Mouse (Mus musculus): ENCODE results near the gene Sgsm3. TPM values are rescaled to one million over a fixed set of nuclear protein-coding genes. Genes with fewer than 3 reads are reported as not detected.

Sgsm3 gene
- polyA plus RNA-seq, 1 experiment = 35.4 TPM

DNA sequence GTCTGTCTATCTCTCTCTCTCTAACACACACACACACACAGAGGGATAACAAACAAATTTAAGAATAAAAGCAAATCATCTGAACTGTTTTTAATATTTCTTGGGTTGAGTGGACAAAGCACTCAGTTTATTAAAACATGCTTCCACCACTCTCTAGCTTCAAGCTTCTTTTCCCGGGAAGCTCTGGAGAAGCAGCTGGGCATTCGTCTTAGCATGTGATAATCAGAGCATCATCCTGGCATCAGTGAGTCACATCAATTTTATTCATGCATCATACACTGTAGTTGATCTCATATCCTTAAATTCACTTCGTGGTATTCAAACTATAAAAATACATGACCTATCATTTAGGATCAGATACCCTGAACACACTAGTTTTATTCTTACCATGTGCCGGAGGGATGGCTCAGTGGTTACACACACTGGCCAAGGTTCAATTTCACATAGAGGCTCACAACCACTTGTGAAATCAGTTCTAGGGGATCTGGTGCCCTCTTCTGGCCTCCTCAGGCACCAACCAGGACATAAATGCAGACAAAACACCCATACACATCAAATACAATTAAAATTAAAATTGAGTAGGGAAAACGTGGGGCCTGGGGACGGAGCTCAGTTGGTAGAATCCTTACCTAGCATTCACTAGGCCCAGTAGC lies 72.0 kb downstream of the Sgsm3 start:
- DNase-seq (ENCODE audit: low read depth, low spot score) = no peak

DNA sequence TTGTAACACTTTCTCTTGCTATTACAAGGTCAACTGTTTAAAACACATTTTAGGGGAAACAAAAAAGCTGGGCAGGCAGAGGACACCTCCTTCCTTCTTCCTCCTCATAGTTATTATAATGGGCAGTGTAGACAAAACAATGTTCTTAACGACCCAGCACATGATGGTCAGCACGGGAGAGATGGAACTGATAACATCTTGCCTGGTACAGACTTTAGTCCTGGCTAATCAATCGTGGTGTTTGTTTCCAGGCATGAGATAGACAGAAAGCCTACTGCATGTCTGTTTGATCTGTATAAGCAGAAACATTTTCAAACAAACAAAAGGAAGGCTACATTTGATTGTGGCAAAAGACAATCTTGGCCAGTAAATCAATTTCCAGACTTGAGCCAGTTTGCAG lies 72.9 kb downstream of the Sgsm3 start:
- no peak for DNase-seq (ENCODE audit: low read depth, low spot score)
- 26% methylated on average over 3 of the region's 3 CpGs for WGBS

More for the DNA sequence above, 72.0 kb downstream of the Sgsm3 start:
- WGBS = 42% methylated on average over 6 of the region's 6 CpGs

DNA sequence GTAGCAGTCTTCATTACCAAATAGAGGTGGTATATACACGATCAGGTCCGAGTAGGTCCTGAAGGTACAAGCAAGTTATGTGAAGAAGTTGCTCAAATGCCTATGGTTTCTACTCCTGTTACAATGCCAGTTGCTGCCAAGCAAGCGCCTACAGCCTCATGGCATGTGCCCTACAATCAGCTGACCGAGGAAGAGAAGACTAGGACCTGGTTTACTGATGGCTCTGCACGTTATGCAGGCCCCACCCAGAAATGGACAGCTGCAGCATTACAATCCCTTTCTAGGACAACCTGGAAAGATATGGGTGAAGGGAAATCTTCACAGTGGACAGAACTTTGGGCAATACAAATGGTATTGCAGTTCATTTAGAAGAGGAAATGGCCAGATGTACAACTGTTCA lies 74.9 kb downstream of the Sgsm3 start:
- WGBS = 79% methylated on average over 5 of the region's 5 CpGs
- DNase-seq (ENCODE audit: low read depth, low spot score) = no peak

DNA sequence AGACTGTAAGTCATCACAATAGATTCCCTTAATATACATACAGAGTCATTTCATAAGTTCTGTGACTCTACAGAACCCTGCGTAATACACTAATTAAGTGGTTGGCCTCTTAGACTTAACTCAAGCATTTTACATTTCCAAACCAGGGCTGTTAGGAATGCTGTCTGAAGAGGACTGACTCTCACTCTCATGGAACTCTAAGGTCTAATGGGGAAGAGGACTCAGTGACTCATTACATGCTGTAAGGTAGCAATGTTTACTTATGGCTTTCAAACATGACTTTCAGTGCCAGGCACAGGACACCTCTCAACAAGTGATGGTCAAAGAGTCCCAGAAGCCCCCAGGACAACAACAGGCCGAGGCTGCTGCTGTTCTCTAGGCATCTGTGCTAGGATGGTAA lies 77.9 kb downstream of the Sgsm3 start:
- WGBS = 85% methylated on average over 2 of the region's 2 CpGs
- no peak for DNase-seq (ENCODE audit: low read depth, low spot score)

DNA sequence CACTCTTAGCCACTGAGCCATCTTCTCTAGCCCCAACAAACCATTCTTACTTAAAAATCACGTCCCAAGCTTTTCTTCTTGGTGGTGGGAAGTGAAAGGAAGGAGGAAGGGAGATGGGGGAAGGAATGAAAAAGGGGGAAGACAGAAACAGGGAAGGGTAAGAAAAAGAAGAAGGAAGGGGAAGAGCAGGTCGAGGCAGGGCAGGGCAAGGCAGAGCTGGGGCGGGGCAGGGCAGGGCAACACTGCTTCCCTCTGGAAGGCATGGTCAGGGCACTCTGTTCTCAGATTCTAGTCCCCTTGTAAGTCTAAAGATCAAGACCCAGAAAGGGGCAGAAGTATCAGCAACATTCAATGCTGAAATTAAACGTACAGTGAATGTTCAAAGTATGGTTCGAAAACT lies 80.2 kb downstream of the Sgsm3 start:
- no peak for DNase-seq (ENCODE audit: low read depth, low spot score)
- 57% methylated on average over 5 of the region's 5 CpGs for WGBS

DNA sequence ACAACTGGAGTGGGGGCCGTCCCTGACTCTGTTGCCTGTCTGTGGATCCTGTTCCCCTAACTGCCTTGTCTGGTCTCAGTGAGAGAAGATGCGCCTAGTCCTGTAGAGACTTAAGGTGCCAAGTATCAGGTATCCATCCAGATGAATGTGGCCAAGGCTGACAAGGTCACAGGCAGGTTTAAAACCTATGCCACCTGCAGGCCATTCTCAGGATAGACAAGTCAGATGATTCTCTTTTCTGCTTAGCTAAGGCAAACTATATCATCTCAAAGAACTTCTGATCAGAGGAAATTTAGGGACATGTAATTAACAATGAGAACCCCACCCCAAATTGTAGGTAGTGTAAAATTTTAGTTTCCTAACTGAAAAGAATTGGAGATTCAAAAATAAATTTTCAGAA lies 83.4 kb downstream of the Sgsm3 start:
- WGBS = 94% methylated on average over 2 of the region's 2 CpGs
- DNase-seq (ENCODE audit: low read depth, low spot score) = no peak

Other genes with a start within 250 kb of the Sgsm3 start
- gene Adsl, start 29.3 kb upstream of the Sgsm3 start, polyA plus RNA-seq (2012; rRNA removed) = 48.0 and 54.2 TPM in 2 replicates
- gene Mrtfa, start 213.0 kb downstream of the Sgsm3 start, polyA plus RNA-seq (2012; rRNA removed) = 18.9 and 22.4 TPM in 2 replicates

Measured in large intestine, adult 2 months (tissue).